Mouse (Mus musculus): ENCODE results near the gene Prkaca.

DNA sequence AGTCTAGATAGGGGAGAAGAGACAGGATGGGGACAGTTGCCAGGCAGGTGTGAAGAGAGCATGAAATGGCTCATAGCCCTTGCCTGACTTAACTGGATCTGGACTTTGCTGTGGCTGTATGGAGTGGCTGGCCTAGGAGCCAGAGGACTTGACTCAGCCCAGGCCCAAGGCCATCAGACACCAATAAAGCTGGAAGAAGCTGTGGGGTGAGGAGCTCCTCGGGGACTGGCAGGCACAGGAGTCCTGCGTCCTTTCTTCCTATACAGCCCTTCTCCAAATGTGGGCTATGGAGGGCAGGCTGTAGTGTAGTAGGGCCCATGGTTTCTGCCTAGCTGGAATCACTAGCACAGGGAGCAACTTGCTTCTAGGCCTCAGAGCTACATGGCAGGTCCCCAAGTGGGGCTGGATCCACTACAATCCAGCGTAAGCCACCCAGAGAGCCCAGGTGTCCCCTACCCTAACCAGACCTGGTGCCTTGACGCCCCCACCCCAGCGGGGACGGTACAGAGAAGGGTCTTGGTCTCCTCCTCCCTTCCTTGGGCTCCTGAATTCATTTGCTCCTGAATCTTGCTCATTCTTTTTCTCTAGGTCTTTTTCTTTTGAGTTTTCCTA is 31.6 kb upstream of the Prkaca start:
- TF ChIP-seq POLR2A (IDR thresholded peaks at IDR 0.05; ENCODE audit: insufficient read depth, low read length) (no peak), CTCF (IDR thresholded peaks at IDR 0.05; ENCODE audit: low read depth, low read length) (no peak)

Data from ES-Bruce4 (cell line).